Mouse (Mus musculus): ENCODE data around the gene Rfx7. TPM values are rescaled to one million over a fixed set of nuclear protein-coding genes. Genes with fewer than 3 reads are reported as not detected.

Gene Rfx7
- polyA plus RNA-seq, 1 experiment from 2014 or later = 15.0 TPM

DNA sequence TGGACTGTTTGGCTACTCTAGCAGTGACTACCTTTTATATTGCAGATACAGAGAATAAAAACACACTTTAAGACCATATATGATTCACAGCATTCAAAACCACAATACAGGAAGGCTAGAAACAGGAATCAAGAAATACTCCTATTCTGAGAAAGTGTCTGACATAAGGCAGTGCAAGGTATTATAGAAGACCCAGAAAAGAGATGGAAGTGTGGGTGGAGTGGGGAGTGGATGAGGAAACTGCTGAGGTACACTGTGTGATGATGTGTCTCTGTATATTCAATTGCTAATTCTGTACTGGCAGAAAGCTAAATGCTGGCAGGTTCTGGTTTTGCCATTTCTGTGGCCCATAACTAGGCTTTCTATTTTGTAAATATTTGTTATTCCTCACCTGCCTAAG lies 11.2 kb upstream of the Rfx7 start:
- H3K36me3 ChIP-seq = no peaks in the 10 kb centered on the region
- no peak overlapping the region for H3K27ac ChIP-seq (replicated peaks)
- no peak overlapping the region for H3K4me2 ChIP-seq
- no peaks in the 10 kb centered on the region for H3K27me3 ChIP-seq
- H3K4me3 ChIP-seq = no peak overlapping the region
- H3K9me3 ChIP-seq = no peaks in the 10 kb centered on the region
- ATAC-seq (ENCODE audit: low read depth) = no peak
- H3K4me1 ChIP-seq (replicated peaks) = no peaks in the 10 kb centered on the region
- H3K9ac ChIP-seq = no peak overlapping the region

DNA sequence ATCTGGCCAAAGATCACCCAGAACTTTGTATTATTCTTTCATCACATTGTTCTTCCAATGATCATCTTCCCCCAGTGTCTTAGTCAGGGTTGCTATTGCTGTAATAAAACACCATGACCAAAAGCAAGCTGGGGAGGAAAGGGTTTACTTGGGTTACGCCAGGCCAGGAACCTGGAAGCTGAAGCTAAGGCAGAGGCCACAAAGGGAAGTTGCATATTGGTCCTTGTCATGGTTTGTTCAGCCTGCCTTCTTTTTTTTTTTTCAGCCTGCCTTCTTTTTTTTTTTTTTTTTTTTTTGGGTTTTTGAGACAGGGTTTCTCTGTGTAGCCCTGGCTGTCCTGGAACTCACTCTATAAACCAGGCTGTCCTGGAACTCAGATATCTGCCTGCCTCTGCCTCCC lies 5.9 kb upstream of the Rfx7 start:
- H3K27ac ChIP-seq (replicated peaks) = no peak overlapping the region
- 83% methylated on average over 1 of the region's 1 CpGs for WGBS

DNA sequence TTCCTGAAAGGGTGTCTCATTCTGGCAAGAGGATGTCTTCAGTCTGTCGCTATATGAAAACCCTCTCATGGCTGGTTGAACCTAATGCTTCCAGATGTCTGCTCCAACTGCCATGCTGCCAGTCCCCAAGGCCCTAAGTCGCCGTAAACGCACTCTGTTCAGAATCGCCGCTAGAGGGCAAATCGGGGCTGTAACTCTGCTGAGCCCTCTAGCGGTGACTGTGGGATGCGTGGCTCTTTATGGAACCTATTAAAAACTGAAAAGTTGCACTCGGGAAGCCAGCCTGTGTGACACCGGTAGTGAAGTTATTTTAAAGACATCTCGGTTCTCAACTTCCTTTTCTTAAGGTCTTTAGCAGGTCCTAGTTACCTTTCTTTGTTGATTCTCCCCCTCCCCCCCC lies 1.8 kb upstream of the Rfx7 start:
- no peaks in the 10 kb centered on the region for H3K36me3 ChIP-seq
- H3K9me3 ChIP-seq = no peaks in the 10 kb centered on the region
- H3K4me2 ChIP-seq = peak overlapping the region; percentile 67; the same call in 1 of the 2 replicates
- no peaks in the 10 kb centered on the region for H3K27me3 ChIP-seq
- no peak overlapping the region for H3K4me3 ChIP-seq
- 1% methylated on average over 12 of the region's 12 CpGs for WGBS
- no peak overlapping the region for H3K9ac ChIP-seq
- H3K27ac ChIP-seq (replicated peaks) = peak overlapping the region; percentile 100
- H3K4me1 ChIP-seq (replicated peaks) = peaks cover 22% of the 10 kb centered on the region
- ATAC-seq (ENCODE audit: low read depth) = no peak

More for the DNA sequence above, 5.9 kb upstream of the Rfx7 start:
- Histone ChIP-seq H3K36me3 (no peaks in the 10 kb centered on the region), H3K4me3 (no peak overlapping the region), H3K9me3 (no peaks in the 10 kb centered on the region), H3K9ac (no peak overlapping the region), H3K27me3 (no peaks in the 10 kb centered on the region), H3K4me2 (no peak overlapping the region), H3K4me1 (replicated peaks) (peaks cover 7% of the 10 kb centered on the region)
- ATAC-seq (ENCODE audit: low read depth) = no peak

- no peaks in the 10 kb centered on the region for H3K36me3 ChIP-seq
- peak overlapping the region; percentile 100 for H3K27ac ChIP-seq (replicated peaks)
- H3K4me3 ChIP-seq = peak overlapping the region; percentile 92
- WGBS = 31% methylated on average over 4 of the region's 4 CpGs
- no peaks in the 10 kb centered on the region for H3K27me3 ChIP-seq
- no peak; the same call in none of the 2 replicates for ATAC-seq (ENCODE audit: low read depth)
- H3K4me2 ChIP-seq = peak overlapping the region; percentile 67
- peaks cover 25% of the 10 kb centered on the region for H3K4me1 ChIP-seq (replicated peaks)
- H3K9me3 ChIP-seq = no peaks in the 10 kb centered on the region
- peak overlapping the region; percentile 96 for H3K9ac ChIP-seq
Observed at GRCm38 (mm10) chr9:72530824-72531223, 1.2 kb upstream of the Rfx7 start.

GRCm38 (mm10) chr9:72531291-72531995 lies 597 bp upstream of the Rfx7 start:
- Histone ChIP-seq H3K4me3 (peak overlapping the region; percentile 92), H3K36me3 (no peaks in the 10 kb centered on the region), H3K27ac (replicated peaks) (peak overlapping the region; percentile 100), H3K9me3 (no peaks in the 10 kb centered on the region), H3K27me3 (no peaks in the 10 kb centered on the region), H3K4me1 (replicated peaks) (peaks cover 25% of the 10 kb centered on the region), H3K9ac (peak overlapping the region; percentile 96), H3K4me2 (peak overlapping the region; percentile 67)
- peak; percentile 91 for ATAC-seq (ENCODE audit: low read depth)
- 2% methylated on average over 28 of the region's 35 CpGs for WGBS

DNA sequence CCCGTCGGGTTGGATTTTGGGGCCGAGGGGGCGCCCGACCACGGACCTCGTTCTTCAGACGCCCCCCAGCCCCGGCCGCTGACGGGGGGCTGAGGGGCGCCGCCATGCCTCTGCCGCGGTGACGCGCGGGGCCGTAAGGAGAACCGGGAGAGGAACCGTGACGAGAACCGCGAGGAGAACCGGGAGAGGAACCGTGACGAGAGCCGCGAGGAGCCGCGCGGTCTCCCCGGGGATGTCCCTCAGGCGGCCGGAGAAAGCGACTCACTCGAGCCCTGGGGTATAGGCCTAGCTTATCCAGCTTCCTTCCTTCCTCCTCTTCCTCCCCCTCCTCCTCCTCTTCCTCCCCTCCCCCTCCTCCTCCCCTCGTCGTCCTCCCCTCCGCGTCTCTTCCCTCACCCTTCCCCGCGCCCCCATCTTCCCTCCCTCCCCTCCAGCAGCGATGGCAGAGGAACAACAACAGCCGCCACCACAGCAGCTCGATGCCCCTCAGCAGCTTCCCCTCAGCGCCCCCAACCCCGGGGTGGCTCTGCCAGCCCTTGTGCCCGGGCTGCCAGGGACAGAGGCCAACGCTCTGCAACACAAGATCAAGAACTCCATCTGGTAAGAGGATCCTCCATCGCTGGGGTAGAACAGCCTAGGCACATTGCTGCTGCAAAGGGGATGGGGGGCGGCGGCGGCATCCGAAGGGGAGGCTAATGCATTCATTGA lies 495 bp downstream of the Rfx7 start:
- ATAC-seq (ENCODE audit: low read depth) = peak; percentile 62
- Histone ChIP-seq H3K9me3 (no peaks in the 10 kb centered on the region), H3K4me3 (peak overlapping the region; percentile 92), H3K9ac (peak overlapping the region; percentile 96), H3K27ac (replicated peaks) (peak overlapping the region; percentile 100), H3K4me1 (replicated peaks) (peaks cover 25% of the 10 kb centered on the region), H3K4me2 (peak overlapping the region; percentile 67), H3K27me3 (no peaks in the 10 kb centered on the region), H3K36me3 (no peaks in the 10 kb centered on the region)
- WGBS = under 1% methylated on average over 40 of the region's 55 CpGs

DNA sequence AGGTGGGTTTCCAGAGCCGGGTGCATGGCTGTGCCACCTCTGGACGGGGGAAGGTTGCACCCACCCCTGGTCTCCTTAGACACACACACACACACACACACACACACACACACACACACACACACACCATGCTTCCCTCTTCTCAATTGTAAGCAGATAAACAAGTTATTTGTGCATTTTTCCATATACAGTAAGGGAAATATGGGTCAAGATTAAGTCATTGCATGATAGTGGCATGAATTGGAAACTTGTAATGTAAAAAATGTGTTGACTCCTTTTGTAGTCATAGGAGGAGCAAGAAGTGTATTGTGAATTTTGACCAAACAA lies 1.0 kb downstream of the Rfx7 start:
- no peaks in the 10 kb centered on the region for H3K36me3 ChIP-seq
- peak overlapping the region; percentile 100 for H3K27ac ChIP-seq (replicated peaks)
- H3K4me2 ChIP-seq = peak overlapping the region; percentile 67
- no peaks in the 10 kb centered on the region for H3K9me3 ChIP-seq
- 0% methylated on average over 2 of the region's 2 CpGs for WGBS
- peaks cover 25% of the 10 kb centered on the region for H3K4me1 ChIP-seq (replicated peaks)
- peak; percentile 17 for ATAC-seq (ENCODE audit: low read depth)
- peak overlapping the region; percentile 96 for H3K9ac ChIP-seq
- peak overlapping the region; percentile 92 for H3K4me3 ChIP-seq
- H3K27me3 ChIP-seq = no peaks in the 10 kb centered on the region

GRCm38 (mm10) chr9:72534985-72535384 lies 2.9 kb downstream of the Rfx7 start:
- WGBS = 94% methylated on average over 2 of the region's 2 CpGs
- no peaks in the 10 kb centered on the region for H3K27me3 ChIP-seq

DNA sequence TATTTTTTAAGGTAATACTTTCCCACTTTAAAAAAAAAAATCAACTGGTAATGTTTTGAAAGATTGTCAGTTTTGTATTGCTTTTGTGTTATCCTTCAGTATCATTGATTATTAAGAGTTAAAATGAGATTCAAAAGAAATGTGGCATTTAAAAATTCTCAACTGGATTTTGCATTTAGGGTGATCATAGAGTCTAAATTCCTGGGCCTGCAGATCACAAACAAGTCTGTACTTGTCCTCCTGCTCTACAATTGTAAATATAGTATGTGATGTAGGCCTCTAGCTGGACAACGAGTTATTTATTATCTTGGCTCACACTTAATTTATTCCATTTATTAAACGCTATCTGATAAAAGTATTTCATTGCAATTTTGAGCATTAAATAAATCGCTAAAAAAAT lies 3.4 kb downstream of the Rfx7 start:
- H3K4me2 ChIP-seq = peak overlapping the region; percentile 67
- peaks cover 3% of the 10 kb centered on the region for H3K36me3 ChIP-seq
- no peak overlapping the region for H3K27ac ChIP-seq (replicated peaks)
- no peak overlapping the region for H3K4me3 ChIP-seq
- H3K4me1 ChIP-seq (replicated peaks) = peaks cover 25% of the 10 kb centered on the region
- H3K27me3 ChIP-seq = no peaks in the 10 kb centered on the region
- H3K9me3 ChIP-seq = no peaks in the 10 kb centered on the region
- no peak overlapping the region for H3K9ac ChIP-seq
- ATAC-seq (ENCODE audit: low read depth) = no peak
- 83% methylated on average over 3 of the region's 3 CpGs for WGBS

More at GRCm38 (mm10) chr9:72534985-72535384, 2.9 kb downstream of the Rfx7 start:
- Histone ChIP-seq H3K4me2 (peak overlapping the region; percentile 67), H3K4me1 (replicated peaks) (peaks cover 25% of the 10 kb centered on the region), H3K36me3 (no peaks in the 10 kb centered on the region), H3K9ac (no peak overlapping the region), H3K9me3 (no peaks in the 10 kb centered on the region), H3K27ac (replicated peaks) (no peak overlapping the region), H3K4me3 (peak overlapping the region; percentile 35)
- ATAC-seq (ENCODE audit: low read depth) = no peak

DNA sequence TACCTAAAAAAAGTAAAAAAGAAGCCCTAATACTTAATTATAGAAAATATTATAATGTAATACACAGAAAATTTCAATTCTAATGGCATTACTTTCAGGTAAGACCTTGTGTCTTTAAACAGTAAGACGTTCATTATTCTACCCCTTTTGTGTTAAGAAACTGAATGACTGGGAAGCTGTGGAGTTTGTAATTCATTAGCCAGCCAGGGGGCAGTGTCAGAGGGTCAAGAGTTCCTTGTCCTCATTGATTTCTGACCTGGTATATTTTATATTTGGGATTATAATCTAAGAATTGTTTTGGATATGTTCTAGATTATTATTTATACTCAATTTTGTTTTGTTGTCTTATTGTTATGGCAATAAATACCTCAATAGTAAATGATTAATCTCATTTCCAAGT lies 5.0 kb downstream of the Rfx7 start:
- Histone ChIP-seq H3K4me1 (replicated peaks) (peaks cover 15% of the 10 kb centered on the region), H3K36me3 (peaks cover 5% of the 10 kb centered on the region), H3K27ac (replicated peaks) (no peak overlapping the region), H3K4me3 (no peak overlapping the region), H3K9me3 (no peaks in the 10 kb centered on the region), H3K9ac (no peak overlapping the region), H3K4me2 (no peak overlapping the region), H3K27me3 (no peaks in the 10 kb centered on the region)
- WGBS = 34% methylated on average over 1 of the region's 1 CpGs
- ATAC-seq (ENCODE audit: low read depth) = no peak

- no peak for ATAC-seq (ENCODE audit: low read depth)
- Histone ChIP-seq H3K4me3 (no peak overlapping the region), H3K27ac (replicated peaks) (no peak overlapping the region), H3K4me1 (replicated peaks) (no peaks in the 10 kb centered on the region), H3K9ac (no peak overlapping the region), H3K36me3 (peaks cover 16% of the 10 kb centered on the region), H3K27me3 (no peaks in the 10 kb centered on the region), H3K9me3 (no peaks in the 10 kb centered on the region), H3K4me2 (no peak overlapping the region)
Observed at GRCm38 (mm10) chr9:72543590-72543989, 11.6 kb downstream of the Rfx7 start.

- Histone ChIP-seq H3K9me3 (no peaks in the 10 kb centered on the region), H3K27me3 (no peaks in the 10 kb centered on the region), H3K27ac (replicated peaks) (no peak overlapping the region), H3K4me1 (replicated peaks) (no peaks in the 10 kb centered on the region), H3K9ac (no peak overlapping the region), H3K4me3 (no peak overlapping the region), H3K4me2 (no peak overlapping the region), H3K36me3 (no peaks in the 10 kb centered on the region)
- WGBS = 89% methylated on average over 1 of the region's 1 CpGs
- no peak for ATAC-seq (ENCODE audit: low read depth)
Observed at GRCm38 (mm10) chr9:72558780-72559179, 26.7 kb downstream of the Rfx7 start.

Data from neural tube, embryonic 13.5 days (tissue).